16 mouse cellular contexts compared by ENCODE assay signal in the genomic region with DNA sequence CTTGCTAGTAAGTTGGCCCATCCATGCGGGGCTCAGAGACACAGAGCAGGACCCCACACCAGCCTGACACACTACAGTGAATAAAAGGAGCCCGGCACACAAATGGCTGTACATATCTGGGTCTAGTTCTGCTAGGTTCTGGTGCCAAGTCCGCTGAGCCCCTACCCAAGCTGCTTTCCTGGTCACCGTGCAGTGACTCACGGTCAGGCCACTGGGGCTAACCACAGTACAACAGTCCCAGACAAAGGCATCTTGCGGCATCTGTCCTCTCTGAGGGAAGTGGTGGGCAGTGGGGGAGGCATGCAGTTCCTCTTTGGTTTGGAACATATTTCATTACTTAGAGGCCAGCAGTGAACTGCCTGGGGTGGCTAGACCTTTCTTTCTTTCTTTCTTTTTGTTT. TPM values are rescaled to one million over a fixed set of nuclear protein-coding genes. Genes with fewer than 3 reads are reported as not detected.
DNase-seq lines count a peak whose midpoint lies in the region; ATAC-seq and TF ChIP-seq lines count a peak whose summit lies in the region.
"Had no signal": no experiment of that assay in that cellular context is flagged by ENCODE, and none has a peak within 500 bp of the region (broad histone marks: within the 10 kb centered on the region; RNA-seq: fewer than 3 reads in every experiment).

No protein-coding gene starts in this region.

- ATAC-seq in forebrain, embryonic 15.5 days (replicated peaks) = no peak
- ATAC-seq in forebrain, embryonic 12.5 days (ENCODE audit: low FRiP score) = no peak
- no peak for ATAC-seq in midbrain, embryonic 15.5 days (replicated peaks)
- ATAC-seq in liver, embryonic 15.5 days (ENCODE audit: insufficient read depth) = no peak; the same call in 1 of the 2 replicates
- ATAC-seq in forebrain, postnatal 0 days = no peak
- ATAC-seq: intestine, embryonic 15.5 days had no signal

- no peaks in the 10 kb centered on the region for H3K27me3 ChIP-seq in forebrain, embryonic 15.5 days
- no peaks in the 10 kb centered on the region for H3K27me3 ChIP-seq in forebrain, embryonic 12.5 days
- H3K27me3 ChIP-seq in midbrain, embryonic 10.5 days (ENCODE audit: low read depth, poor library complexity, severe bottlenecking) = no peaks in the 10 kb centered on the region
- H3K27me3 ChIP-seq in midbrain, embryonic 15.5 days (replicated peaks) = no peaks in the 10 kb centered on the region
- H3K27me3 ChIP-seq in liver, embryonic 15.5 days = no peaks in the 10 kb centered on the region
- no peaks in the 10 kb centered on the region for H3K27me3 ChIP-seq in forebrain, postnatal 0 days (ENCODE audit: insufficient read depth, low read length)
- H3K27me3 ChIP-seq: intestine, embryonic 15.5 days; lung, embryonic 15.5 days had no signal

- no peak for TF ChIP-seq CTCF in forebrain, postnatal 0 days (IDR thresholded peaks at IDR 0.05; ENCODE audit: low read depth)

- no peak overlapping the region for H3K27ac ChIP-seq in forebrain, embryonic 15.5 days (replicated peaks)
- H3K27ac ChIP-seq in forebrain, embryonic 12.5 days = no peak overlapping the region
- 0 out of 2 replicates have a peak overlapping the region, but pooled peaks have one; percentile 7 for H3K27ac ChIP-seq in midbrain, embryonic 10.5 days (replicated peaks)
- H3K27ac ChIP-seq in midbrain, embryonic 15.5 days = no peak overlapping the region
- peak overlapping the region; percentile 49; the same call in 1 of the 2 replicates for H3K27ac ChIP-seq in liver, embryonic 15.5 days (replicated peaks)
- H3K27ac ChIP-seq in forebrain, postnatal 0 days (ENCODE audit: low read depth, low read length) = no peak overlapping the region
- H3K27ac ChIP-seq: intestine, embryonic 15.5 days; lung, embryonic 15.5 days had no signal

- no peaks in the 10 kb centered on the region for H3K9me3 ChIP-seq in forebrain, embryonic 15.5 days
- no peaks in the 10 kb centered on the region for H3K9me3 ChIP-seq in forebrain, embryonic 12.5 days
- no peaks in the 10 kb centered on the region for H3K9me3 ChIP-seq in midbrain, embryonic 10.5 days (replicated peaks)
- H3K9me3 ChIP-seq in midbrain, embryonic 15.5 days = no peaks in the 10 kb centered on the region
- no peaks in the 10 kb centered on the region for H3K9me3 ChIP-seq in liver, embryonic 15.5 days (replicated peaks)
- no peaks in the 10 kb centered on the region for H3K9me3 ChIP-seq in forebrain, postnatal 0 days (ENCODE audit: low read length)
- H3K9me3 ChIP-seq: intestine, embryonic 15.5 days; lung, embryonic 15.5 days had no signal

- H3K4me1 ChIP-seq in forebrain, embryonic 15.5 days = peaks cover 6% of the 10 kb centered on the region
- peaks cover 7% of the 10 kb centered on the region for H3K4me1 ChIP-seq in forebrain, embryonic 12.5 days
- H3K4me1 ChIP-seq in midbrain, embryonic 10.5 days = peaks cover 6% of the 10 kb centered on the region
- H3K4me1 ChIP-seq in midbrain, embryonic 15.5 days = no peaks in the 10 kb centered on the region
- peaks cover 11% of the 10 kb centered on the region for H3K4me1 ChIP-seq in liver, embryonic 15.5 days (replicated peaks)
- H3K4me1 ChIP-seq in forebrain, postnatal 0 days (ENCODE audit: insufficient read depth) = no peaks in the 10 kb centered on the region
- H3K4me1 ChIP-seq: intestine, embryonic 15.5 days; lung, embryonic 15.5 days had no signal

- H3K4me2 ChIP-seq in forebrain, embryonic 15.5 days (replicated peaks) = no peak overlapping the region
- H3K4me2 ChIP-seq in forebrain, embryonic 12.5 days = no peak overlapping the region
- H3K4me2 ChIP-seq in midbrain, embryonic 15.5 days = no peak overlapping the region
- no peak overlapping the region for H3K4me2 ChIP-seq in liver, embryonic 15.5 days
- no peak overlapping the region for H3K4me2 ChIP-seq in forebrain, postnatal 0 days (ENCODE audit: low read depth)
- H3K4me2 ChIP-seq: intestine, embryonic 15.5 days; lung, embryonic 15.5 days had no signal

- H3K36me3 ChIP-seq in forebrain, embryonic 15.5 days = peaks cover 66% of the 10 kb centered on the region
- H3K36me3 ChIP-seq in forebrain, embryonic 12.5 days (replicated peaks) = peaks cover 91% of the 10 kb centered on the region
- H3K36me3 ChIP-seq in midbrain, embryonic 10.5 days = peaks cover 100% of the 10 kb centered on the region
- H3K36me3 ChIP-seq in midbrain, embryonic 15.5 days (replicated peaks) = peaks cover 47% of the 10 kb centered on the region
- peaks cover 99% of the 10 kb centered on the region for H3K36me3 ChIP-seq in liver, embryonic 15.5 days (replicated peaks)
- H3K36me3 ChIP-seq in forebrain, postnatal 0 days (ENCODE audit: insufficient read depth) = peaks cover 80% of the 10 kb centered on the region

- 92% methylated on average over 6 of the region's 6 CpGs for WGBS in forebrain, embryonic 15.5 days
- 95% methylated on average over 6 of the region's 6 CpGs for WGBS in forebrain, embryonic 12.5 days
- WGBS in midbrain, embryonic 10.5 days = 92% methylated on average over 6 of the region's 6 CpGs
- WGBS in midbrain, embryonic 15.5 days = 95% methylated on average over 6 of the region's 6 CpGs
- WGBS in liver, embryonic 15.5 days (ENCODE audit: insufficient replicate concordance) = 44% methylated on average over 6 of the region's 6 CpGs
- WGBS in forebrain, postnatal 0 days = 90% methylated on average over 6 of the region's 6 CpGs

- H3K9ac ChIP-seq in forebrain, embryonic 15.5 days (replicated peaks) = 0 out of 2 replicates have a peak overlapping the region, but pooled peaks have one; percentile 1
- no peak overlapping the region for H3K9ac ChIP-seq in forebrain, embryonic 12.5 days
- H3K9ac ChIP-seq in midbrain, embryonic 15.5 days = no peak overlapping the region
- H3K9ac ChIP-seq in liver, embryonic 15.5 days = no peak overlapping the region
- H3K9ac ChIP-seq in forebrain, postnatal 0 days = no peak overlapping the region
- H3K9ac ChIP-seq: intestine, embryonic 15.5 days; lung, embryonic 15.5 days had no signal

- no peak overlapping the region for H3K4me3 ChIP-seq in forebrain, embryonic 15.5 days
- H3K4me3 ChIP-seq in forebrain, embryonic 12.5 days (replicated peaks) = no peak overlapping the region
- H3K4me3 ChIP-seq in midbrain, embryonic 10.5 days = no peak overlapping the region
- H3K4me3 ChIP-seq in midbrain, embryonic 15.5 days = no peak overlapping the region
- no peak overlapping the region for H3K4me3 ChIP-seq in liver, embryonic 15.5 days (replicated peaks)
- no peak overlapping the region for H3K4me3 ChIP-seq in forebrain, postnatal 0 days (ENCODE audit: low read depth, low read length)
- H3K4me3 ChIP-seq: intestine, embryonic 15.5 days; lung, embryonic 15.5 days had no signal

- no peak for DNase-seq in midbrain, embryonic 10.5 days (ENCODE audit: low spot score)
- DNase-seq in skeletal muscle tissue, adult 2 months (ENCODE audit: low read depth, low spot score) = peak; percentile 38
- no peak for DNase-seq in ovary, postnatal 36 days (ENCODE audit: low spot score)
- no peak for DNase-seq in forebrain, postnatal 0 days
- DNase-seq: adrenal gland, adult 2 months; cerebellum, postnatal 10 days; right cerebral cortex, postnatal 4 days; thymus, adult 18-20 months had no signal

RNA-seq across cellular contexts. Expression of a gene that starts 36.6 kb away (rescaled TPM):
- polyA plus RNA-seq in forebrain, embryonic 15.5 days (2015; fragmentation: Nextera tagmentation; extraction: Ambion mirVana) = 221 and 224 TPM in 2 replicates
- 256 and 277 TPM in 2 replicates for polyA plus RNA-seq in forebrain, embryonic 12.5 days (2016; fragmentation: Nextera tagmentation; extraction: Ambion mirVana)
- 205 and 233 TPM in 2 replicates for polyA plus RNA-seq in midbrain, embryonic 10.5 days (2016; fragmentation: Nextera tagmentation; extraction: Ambion mirVana)
- 198 and 206 TPM in 2 replicates for polyA plus RNA-seq in midbrain, embryonic 15.5 days (2015; fragmentation: Nextera tagmentation; extraction: Ambion mirVana)
- polyA plus RNA-seq in liver, embryonic 15.5 days (2015; fragmentation: Nextera tagmentation; extraction: Ambion mirVana) = 38.6 and 43.4 TPM in 2 replicates
- total RNA-seq in forebrain, postnatal 0 days (2014; rRNA removed) = 159 and 178 TPM in 2 replicates
- 148 and 167 TPM in 2 replicates for polyA plus RNA-seq in forebrain, postnatal 0 days (2015; fragmentation: Nextera tagmentation; extraction: Ambion mirVana)

RNA-seq across cellular contexts. Expression of a gene that starts 48.6 kb away (rescaled TPM):
- polyA plus RNA-seq in forebrain, embryonic 15.5 days (2015; fragmentation: Nextera tagmentation; extraction: Ambion mirVana) = 12.8 and 13.8 TPM in 2 replicates
- 19.0 and 19.9 TPM in 2 replicates for polyA plus RNA-seq in forebrain, embryonic 12.5 days (2016; fragmentation: Nextera tagmentation; extraction: Ambion mirVana)
- polyA plus RNA-seq in midbrain, embryonic 10.5 days (2016; fragmentation: Nextera tagmentation; extraction: Ambion mirVana) = 13.3 and 16.8 TPM in 2 replicates
- 11.7 and 15.1 TPM in 2 replicates for polyA plus RNA-seq in midbrain, embryonic 15.5 days (2015; fragmentation: Nextera tagmentation; extraction: Ambion mirVana)
- polyA plus RNA-seq in liver, embryonic 15.5 days (2015; fragmentation: Nextera tagmentation; extraction: Ambion mirVana) = 6.6 and 7.4 TPM in 2 replicates
- total RNA-seq in forebrain, postnatal 0 days (2014; rRNA removed) = 7.9 and 11.5 TPM in 2 replicates
- 8.2 and 10.4 TPM in 2 replicates for polyA plus RNA-seq in forebrain, postnatal 0 days (2015; fragmentation: Nextera tagmentation; extraction: Ambion mirVana)

RNA-seq across cellular contexts. Expression of a gene that starts 58.4 kb away (rescaled TPM):
- polyA plus RNA-seq in forebrain, embryonic 15.5 days (2015; fragmentation: Nextera tagmentation; extraction: Ambion mirVana) = not detected in 2 replicates
- not detected in 2 replicates for polyA plus RNA-seq in forebrain, embryonic 12.5 days (2016; fragmentation: Nextera tagmentation; extraction: Ambion mirVana)
- not detected in 2 replicates for polyA plus RNA-seq in midbrain, embryonic 10.5 days (2016; fragmentation: Nextera tagmentation; extraction: Ambion mirVana)
- not detected in 2 replicates for polyA plus RNA-seq in midbrain, embryonic 15.5 days (2015; fragmentation: Nextera tagmentation; extraction: Ambion mirVana)
- polyA plus RNA-seq in liver, embryonic 15.5 days (2015; fragmentation: Nextera tagmentation; extraction: Ambion mirVana) = not detected in 2 replicates
- not detected in 2 replicates for total RNA-seq in forebrain, postnatal 0 days (2014; rRNA removed)
- polyA plus RNA-seq in forebrain, postnatal 0 days (2015; fragmentation: Nextera tagmentation; extraction: Ambion mirVana) = not detected in 2 replicates
- total RNA-seq: adrenal gland, adult 2 months; layer of hippocampus, postnatal 14 days had no signal
- polyA plus RNA-seq: adrenal gland, adult 2 months; heart, embryonic 16.5 days; lung, embryonic 15.5 days had no signal

Comparison
In these comparisons a context has a peak if more than half of its experiments do, and no peak if none do; other contexts are left out.
1. H3K27ac ChIP-seq: peak in midbrain, embryonic 10.5 days (single experiment) and liver, embryonic 15.5 days (single experiment); none in forebrain, embryonic 15.5 days (single experiment), forebrain, embryonic 12.5 days (single experiment), midbrain, embryonic 15.5 days (single experiment) and forebrain, postnatal 0 days (single experiment).